Mouse (Mus musculus) liver, embryonic 15.5 days (tissue): ENCODE data around the gene Ndufc1. TPM values are rescaled to one million over a fixed set of nuclear protein-coding genes. Genes with fewer than 3 reads are reported as not detected.
"Not testable (repeated sequence)": the region's sequence is repeated elsewhere in the genome, so short reads cannot be mapped to it uniquely, and the experiment has no call there.

Experiments used
- ATAC-seq: fragments of 200-750 bp; cut with Nextera tagmentation; 2 replicates; pipeline ENCODE4 v1.8.0; 2017; ENCODE audit warnings: moderate number of reproducible peaks, mild to moderate bottlenecking, moderate library complexity; ENCODE audit not compliant: insufficient read depth
- H3K27ac ChIP-seq: fragments of 300-500 bp; sonication (generic); replicated peaks from 2 replicates; pipeline ENCODE4 v1.5.1; 2015; ENCODE audit warnings: mild to moderate bottlenecking, inconsistent platforms
- H3K27me3 ChIP-seq: fragments of 300-500 bp; sonication (generic); 2 replicates; pipeline ENCODE4 v1.6.1; 2015; ENCODE audit warnings: mild to moderate bottlenecking, inconsistent platforms
- H3K36me3 ChIP-seq: fragments of 300-500 bp; sonication (generic); replicated peaks from 2 replicates; pipeline ENCODE4 v1.6.1; 2015; ENCODE audit warnings: moderate library complexity, mild to moderate bottlenecking, inconsistent platforms
- H3K4me1 ChIP-seq: fragments of 300-500 bp; sonication (generic); replicated peaks from 2 replicates; pipeline ENCODE4 v1.6.1; 2015; ENCODE audit warnings: inconsistent platforms
- H3K4me2 ChIP-seq: fragments of 300-500 bp; sonication (generic); 2 replicates; pipeline ENCODE4 v1.6.1; 2015; ENCODE audit warnings: moderate library complexity, mild to moderate bottlenecking, inconsistent platforms
- H3K4me3 ChIP-seq: fragments of 300-500 bp; sonication (generic); replicated peaks from 2 replicates; pipeline ENCODE4 v1.5.1; 2015; ENCODE audit warnings: mild to moderate bottlenecking, inconsistent platforms
- H3K9ac ChIP-seq: fragments of 300-500 bp; sonication (generic); 2 replicates; pipeline ENCODE4 v1.6.1; 2015; ENCODE audit warnings: moderate library complexity, mild to moderate bottlenecking, inconsistent platforms
- H3K9me3 ChIP-seq: fragments of 300-500 bp; sonication (generic); replicated peaks from 2 replicates; pipeline ENCODE4 v1.6.1; 2016; ENCODE audit warnings: inconsistent platforms
- WGBS: fragments of 180-500 bp; shearing (Covaris S2); methylation state at CpG from one replicate; pipeline ENCODE4 v1.1.7; 2015; ENCODE audit warnings: mixed read lengths; ENCODE audit not compliant: insufficient replicate concordance; 5-methylcytosine and 5-hydroxymethylcytosine counted together
- polyA plus RNA-seq: library from polyadenylated mRNA; unstranded; fragments of >200 nt; fragmentation: Nextera tagmentation; extraction: Ambion mirVana; gene quantifications from 2 replicates; pipeline ENCODE4 v1.2.1, GENCODE M21; 2015

Gene Ndufc1
- polyA plus RNA-seq = 308 and 386 TPM in 2 replicates

- Histone ChIP-seq H3K9me3 (no peaks in the 10 kb centered on the region), H3K9ac (peak within 1 kb of the TSS; percentile 88), H3K4me1 (peaks cover 32% of the 10 kb centered on the region), H3K27ac (peak within 1 kb of the TSS; percentile 84), H3K27me3 (no peaks in the 10 kb centered on the region), H3K4me2 (peak within 1 kb of the TSS; percentile 82), H3K4me3 (peak within 1 kb of the TSS; percentile 93), H3K36me3 (peaks cover 25% of the 10 kb centered on the region)
- ATAC-seq = peak; percentile 78
- WGBS = under 1% methylated on average over 40 of the region's 40 CpGs
These were observed at the start of gene Ndufc1 for GRCm38 (mm10) chr3:51408561-51409183. Gene Ndufc1 (minus strand): TSS chr3:51408988.

- H3K4me3 ChIP-seq = no peak overlapping the region
- WGBS = 87% methylated on average over 3 of the region's 3 CpGs
- no peak overlapping the region for H3K9ac ChIP-seq
- no peak overlapping the region for H3K27ac ChIP-seq
- no peaks in the 10 kb centered on the region for H3K27me3 ChIP-seq
- H3K36me3 ChIP-seq = peaks cover 11% of the 10 kb centered on the region
- 0 out of 2 replicates have a peak, but pooled peaks cover 3% of the 10 kb centered on the region for H3K4me1 ChIP-seq
- H3K4me2 ChIP-seq = no peak overlapping the region
- no peaks in the 10 kb centered on the region for H3K9me3 ChIP-seq
- no peak for ATAC-seq
These were observed 26.2 kb upstream of the Ndufc1 start for GRCm38 (mm10) chr3:51434871-51435595.

- H3K4me1 ChIP-seq, H3K9me3 ChIP-seq, H3K9ac ChIP-seq, ATAC-seq, H3K36me3 ChIP-seq, H3K27me3 ChIP-seq, H3K4me2 ChIP-seq, H3K4me3 ChIP-seq, H3K27ac ChIP-seq: not testable (repeated sequence)
- 72% methylated on average over 5 of the region's 5 CpGs for WGBS
These were observed 25.6 kb upstream of the Ndufc1 start for GRCm38 (mm10) chr3:51434364-51434763.

- no peak for ATAC-seq
- Histone ChIP-seq H3K27me3 (no peaks in the 10 kb centered on the region), H3K36me3 (no peaks in the 10 kb centered on the region; the same call in 1 of the 2 replicates), H3K4me1 (peaks cover 13% of the 10 kb centered on the region), H3K27ac (no peak overlapping the region), H3K9ac (no peak overlapping the region), H3K9me3 (no peaks in the 10 kb centered on the region), H3K4me2 (no peak overlapping the region), H3K4me3 (no peak overlapping the region)
These were observed 16.6 kb upstream of the Ndufc1 start for GRCm38 (mm10) chr3:51425394-51425793.

GRCm38 (mm10) chr3:51421921-51422320 lies 13.1 kb upstream of the Ndufc1 start:
- WGBS = 40% methylated on average over 3 of the region's 3 CpGs
- Histone ChIP-seq H3K9me3 (no peaks in the 10 kb centered on the region), H3K9ac (no peak overlapping the region), H3K36me3 (no peaks in the 10 kb centered on the region; the same call in 1 of the 2 replicates), H3K4me2 (no peak overlapping the region), H3K4me1 (peaks cover 33% of the 10 kb centered on the region), H3K27ac (no peak overlapping the region), H3K27me3 (no peaks in the 10 kb centered on the region), H3K4me3 (no peak overlapping the region)
- no peak for ATAC-seq

GRCm38 (mm10) chr3:51417966-51418365 lies 9.2 kb upstream of the Ndufc1 start:
- WGBS = 36% methylated on average over 2 of the region's 2 CpGs

GRCm38 (mm10) chr3:51417485-51417884 lies 8.7 kb upstream of the Ndufc1 start:
- Histone ChIP-seq H3K9me3 (no peaks in the 10 kb centered on the region), H3K36me3 (no peaks in the 10 kb centered on the region; the same call in 1 of the 2 replicates), H3K9ac (peak overlapping the region; percentile 97; the same call in 1 of the 2 replicates), H3K4me3 (peak overlapping the region; percentile 100), H3K4me1 (peaks cover 52% of the 10 kb centered on the region), H3K27me3 (no peaks in the 10 kb centered on the region), H3K4me2 (peak overlapping the region; percentile 81), H3K27ac (peak overlapping the region; percentile 97; the same call in 1 of the 2 replicates)
- ATAC-seq = no peak
- 46% methylated on average over 2 of the region's 2 CpGs for WGBS

More at GRCm38 (mm10) chr3:51417966-51418365, 9.2 kb upstream of the Ndufc1 start:
- peaks cover 51% of the 10 kb centered on the region for H3K4me1 ChIP-seq
- H3K27ac ChIP-seq = no peak overlapping the region; the same call in 1 of the 2 replicates
- ATAC-seq = no peak
- no peaks in the 10 kb centered on the region for H3K9me3 ChIP-seq
- no peaks in the 10 kb centered on the region for H3K27me3 ChIP-seq
- no peak overlapping the region for H3K9ac ChIP-seq
- peak overlapping the region; percentile 100 for H3K4me3 ChIP-seq
- H3K36me3 ChIP-seq = no peaks in the 10 kb centered on the region; the same call in 1 of the 2 replicates
- H3K4me2 ChIP-seq = peak overlapping the region; percentile 81

GRCm38 (mm10) chr3:51417135-51417458 lies 8.3 kb upstream of the Ndufc1 start:
- 7% methylated on average over 8 of the region's 8 CpGs for WGBS
- peaks cover 52% of the 10 kb centered on the region for H3K4me1 ChIP-seq

GRCm38 (mm10) chr3:51416364-51417134 lies 7.8 kb upstream of the Ndufc1 start:
- WGBS = under 1% methylated on average over 68 of the region's 68 CpGs
- ATAC-seq = peak; percentile 57

More at GRCm38 (mm10) chr3:51417135-51417458, 8.3 kb upstream of the Ndufc1 start:
- H3K4me2 ChIP-seq = peak overlapping the region; percentile 81
- ATAC-seq = no peak
- H3K9me3 ChIP-seq = no peaks in the 10 kb centered on the region
- no peaks in the 10 kb centered on the region; the same call in 1 of the 2 replicates for H3K36me3 ChIP-seq
- H3K9ac ChIP-seq = peak overlapping the region; percentile 97
- H3K27me3 ChIP-seq = no peaks in the 10 kb centered on the region
- H3K27ac ChIP-seq = peak overlapping the region; percentile 97
- H3K4me3 ChIP-seq = peak overlapping the region; percentile 100

GRCm38 (mm10) chr3:51416073-51416363 lies 7.2 kb upstream of the Ndufc1 start:
- Histone ChIP-seq H3K9me3 (no peaks in the 10 kb centered on the region), H3K4me2 (peak overlapping the region; percentile 81), H3K4me1 (peaks cover 45% of the 10 kb centered on the region), H3K27me3 (no peaks in the 10 kb centered on the region), H3K9ac (peak overlapping the region; percentile 97), H3K27ac (peak overlapping the region; percentile 97), H3K36me3 (no peaks in the 10 kb centered on the region), H3K4me3 (peak overlapping the region; percentile 100)
- under 1% methylated on average over 30 of the region's 30 CpGs for WGBS
- ATAC-seq = peak; percentile 53; the same call in 1 of the 2 replicates

More at GRCm38 (mm10) chr3:51416364-51417134, 7.8 kb upstream of the Ndufc1 start:
- H3K9me3 ChIP-seq = no peaks in the 10 kb centered on the region
- peak overlapping the region; percentile 100 for H3K4me3 ChIP-seq
- H3K36me3 ChIP-seq = no peaks in the 10 kb centered on the region
- H3K4me1 ChIP-seq = peaks cover 47% of the 10 kb centered on the region
- H3K27me3 ChIP-seq = no peaks in the 10 kb centered on the region
- H3K4me2 ChIP-seq = peak overlapping the region; percentile 81
- H3K9ac ChIP-seq = peak overlapping the region; percentile 97
- peak overlapping the region; percentile 97 for H3K27ac ChIP-seq
